Mouse (Mus musculus) adrenal gland, adult 18-20 months (tissue): ENCODE data around the gene Zfp639. TPM values are rescaled to one million over a fixed set of nuclear protein-coding genes. Genes with fewer than 3 reads are reported as not detected.

ENCODE experiments used
- DNase-seq, 2 experiments: peaks; one replicate each; pipeline ENCODE4 v3.0.0; 2021 to 2022; ENCODE audit warnings: low spot score in 2 of 2
- long read RNA-seq, 2 experiments: library from polyadenylated mRNA; stranded (forward); transcript quantifications; one replicate each; pipeline ENCODE4 v2.0.0; 2021
- total RNA-seq, 2 experiments: library from RNA; stranded (reverse); gene quantifications; 1 replicate in 1 of 2; 2 replicates in 1 of 2; pipeline ENCODE4 v1.2.3; 2021

Zfp639 gene
- total RNA-seq: 10 to 100 TPM; 24.9 to 31.9 TPM
- long read RNA-seq, experiment 1, transcript Zfp639-202 (7 exons, 1,988 nt): major isoform, 8 of 25 reads
- long read RNA-seq, experiment 1, partial matches to known transcripts: 4 of 25 reads
- long read RNA-seq, experiment 1, other reads (novel, unspliced or antisense): 7 of 25 reads
- long read RNA-seq, experiment 2, transcript Zfp639-202 (7 exons, 1,988 nt): major isoform, 19 of 33 reads
- long read RNA-seq, experiment 2, partial matches to known transcripts: 3 of 33 reads
- long read RNA-seq, experiment 2, other reads (novel, unspliced or antisense): 9 of 33 reads

- no peak for DNase-seq
Measured at GRCm38 (mm10) chr3:32509496-32510374, at the start of gene Zfp639. Gene Zfp639 (plus strand): TSS chr3:32510259.

GRCm38 (mm10) chr3:32467321-32467720 is 42.7 kb upstream of the Zfp639 start:
- no peak for DNase-seq

GRCm38 (mm10) chr3:32468411-32468810 is 41.6 kb upstream of the Zfp639 start:
- DNase-seq: no peak

GRCm38 (mm10) chr3:32470449-32470848 is 39.6 kb upstream of the Zfp639 start:
- no peak for DNase-seq

GRCm38 (mm10) chr3:32471098-32471497 is 39.0 kb upstream of the Zfp639 start:
- DNase-seq: no peak

GRCm38 (mm10) chr3:32472191-32472900 is 37.7 kb upstream of the Zfp639 start:
- DNase-seq: no peak

- no peak for DNase-seq
Measured at GRCm38 (mm10) chr3:32473184-32473583, 36.9 kb upstream of the Zfp639 start.

- peak in 1 of 2 experiments; percentile 13 for DNase-seq
Measured at GRCm38 (mm10) chr3:32479961-32480360, 30.1 kb upstream of the Zfp639 start.

- no peak for DNase-seq
Measured at GRCm38 (mm10) chr3:32483035-32483434, 27.0 kb upstream of the Zfp639 start.

GRCm38 (mm10) chr3:32486543-32486942 is 23.5 kb upstream of the Zfp639 start:
- DNase-seq: peak in 1 of 2 experiments; percentile 16

- peak in 1 of 2 experiments; percentile 12 for DNase-seq
Measured at GRCm38 (mm10) chr3:32488172-32488571, 21.9 kb upstream of the Zfp639 start.

GRCm38 (mm10) chr3:32490076-32490927 is 19.8 kb upstream of the Zfp639 start:
- DNase-seq: peak in 1 of 2 experiments; percentile 14

GRCm38 (mm10) chr3:32490928-32491315 is 19.1 kb upstream of the Zfp639 start:
- peak in 1 of 2 experiments; percentile 1 for DNase-seq

GRCm38 (mm10) chr3:32492097-32493090 is 17.7 kb upstream of the Zfp639 start, which contains the start of gene Kcnmb3:
Gene Kcnmb3 (minus strand): TSS chr3:32492231.
- peak in 1 of 2 experiments; percentile 11 for DNase-seq

GRCm38 (mm10) chr3:32494387-32495087 is 15.5 kb upstream of the Zfp639 start:
- peak in 1 of 2 experiments; percentile 18 for DNase-seq

- DNase-seq: peak in 1 of 2 experiments; percentile 12
Measured at GRCm38 (mm10) chr3:32495088-32495770, 14.8 kb upstream of the Zfp639 start.

- peak in 1 of 2 experiments; percentile 20 for DNase-seq
Measured at GRCm38 (mm10) chr3:32495856-32496710, 14.0 kb upstream of the Zfp639 start.
